Mouse (Mus musculus): Measurements from ENCODE around the gene Gm21976.

DNA sequence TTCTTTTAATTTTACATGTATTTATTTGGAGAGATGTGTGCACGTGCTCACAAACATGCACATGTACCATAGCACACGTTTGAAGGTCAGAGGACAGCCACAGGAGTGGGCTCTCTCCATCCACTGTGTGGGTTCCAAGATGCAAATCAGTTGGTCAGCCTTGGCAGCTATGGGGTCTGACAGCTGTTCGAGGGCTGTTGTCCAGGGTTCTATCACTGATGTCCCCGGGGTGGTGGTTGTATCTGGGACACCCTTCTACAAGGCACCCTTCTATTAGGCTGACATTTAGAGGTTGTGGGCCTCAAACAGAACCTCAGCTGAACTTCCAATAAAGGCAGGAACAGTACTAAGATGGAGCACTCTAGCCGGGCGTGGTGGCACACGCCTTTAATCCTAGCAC lies 3.4 kb upstream of the Gm21976 start:
- no peak for TF ChIP-seq GATA1 (IDR thresholded peaks at IDR 0.05; ENCODE audit: borderline replicate concordance, low read length)
- no peak for TF ChIP-seq FLI1 (IDR thresholded peaks at IDR 0.05; ENCODE audit: low read length)
